Mouse (Mus musculus): ENCODE measurements at regions not wholly inside any gene's neighbourhood (a gene's known extent, or its start where the extent isn't known, plus 50 kb on each side); places are given as distances from the start of the nearest gene placed in this dataset.

DNA sequence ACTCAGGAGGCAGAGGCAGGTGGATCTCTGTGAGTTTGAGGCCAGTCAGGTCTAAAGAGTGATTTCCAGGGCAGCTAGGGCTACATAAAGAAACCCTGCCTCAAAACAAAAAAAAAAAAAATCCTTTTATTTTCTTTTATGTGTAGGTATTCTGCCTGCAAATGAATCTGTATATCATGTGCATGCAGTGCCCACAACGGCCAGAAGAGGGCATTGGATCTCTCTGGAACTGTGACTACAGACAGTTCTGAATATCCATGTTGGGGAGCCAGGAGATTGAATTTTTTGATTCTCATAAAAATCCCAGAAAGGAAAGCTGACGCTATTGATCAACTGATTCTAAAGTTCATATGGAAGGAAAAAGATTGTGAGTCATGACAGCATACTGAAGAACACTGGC lies 90.0 kb downstream of the Kbtbd8 start:
- 33% methylated on average over 2 of the region's 2 CpGs for WGBS
- Histone ChIP-seq H3K4me3 (replicated peaks; ENCODE audit: control insufficient read depth, low read depth, low read length) (no peak overlapping the region), H3K27ac (ENCODE audit: control insufficient read depth, insufficient read depth, low read depth, low read length, poor library complexity) (no peak overlapping the region), H3K4me1 (ENCODE audit: control insufficient read depth, insufficient read depth, low read length) (no peaks in the 10 kb centered on the region)
- TF ChIP-seq CTCF (IDR thresholded peaks at IDR 0.05; ENCODE audit: control insufficient read depth, insufficient read depth, low read length) (no peak), POLR2A (IDR thresholded peaks at IDR 0.05; ENCODE audit: borderline replicate concordance, control insufficient read depth, low read depth, low read length) (no peak)

DNA sequence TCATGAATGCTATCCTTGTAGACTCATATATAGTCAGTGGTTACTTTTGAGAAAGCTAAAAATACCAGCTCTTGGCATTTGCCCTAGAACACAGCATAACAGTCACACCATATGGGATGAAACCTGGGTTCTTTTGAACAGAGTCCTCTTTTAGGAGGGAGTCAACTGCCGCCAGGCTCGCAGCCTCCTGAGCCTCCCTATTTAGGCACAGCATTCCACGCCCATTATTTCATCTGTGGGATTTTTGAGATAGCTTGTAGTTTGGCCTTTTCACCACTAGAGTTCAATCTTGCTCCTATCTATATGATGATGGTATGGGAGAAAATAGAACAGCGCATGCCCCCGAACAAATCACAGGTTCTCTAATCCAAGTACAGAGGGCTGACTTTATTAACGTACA lies 100.4 kb downstream of the Kbtbd8 start:
- H3K4me3 ChIP-seq (replicated peaks; ENCODE audit: control insufficient read depth, low read depth, low read length): no peak overlapping the region
- H3K27ac ChIP-seq (ENCODE audit: control insufficient read depth, insufficient read depth, low read depth, low read length, poor library complexity): no peak overlapping the region
- TF ChIP-seq POLR2A (IDR thresholded peaks at IDR 0.05; ENCODE audit: borderline replicate concordance, control insufficient read depth, low read depth, low read length): no peak
- no peak for TF ChIP-seq CTCF (IDR thresholded peaks at IDR 0.05; ENCODE audit: control insufficient read depth, insufficient read depth, low read length)
- 54% methylated on average over 6 of the region's 6 CpGs for WGBS
- no peaks in the 10 kb centered on the region for H3K4me1 ChIP-seq (ENCODE audit: control insufficient read depth, insufficient read depth, low read length)

DNA sequence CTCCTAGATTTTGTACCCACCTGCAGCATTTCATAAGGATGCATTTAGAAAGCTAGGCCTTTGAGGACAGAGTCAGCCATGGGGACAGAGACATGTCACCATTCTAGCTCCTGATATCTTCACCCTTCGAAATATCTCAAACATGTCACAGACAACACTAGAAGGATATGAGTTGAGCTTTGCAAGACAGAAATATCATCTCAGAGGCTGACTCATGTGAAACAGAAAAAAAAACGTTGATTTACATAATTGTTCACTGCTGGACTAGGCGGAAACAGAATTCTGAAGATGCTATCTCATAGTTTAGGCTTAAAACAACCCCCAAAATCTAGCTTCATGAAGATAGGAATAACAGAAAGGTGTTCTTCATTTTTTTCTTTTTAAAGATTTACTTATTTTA lies 101.8 kb downstream of the Kbtbd8 start:
- Histone ChIP-seq H3K4me1 (ENCODE audit: control insufficient read depth, insufficient read depth, low read length) (no peaks in the 10 kb centered on the region), H3K27ac (ENCODE audit: control insufficient read depth, insufficient read depth, low read depth, low read length, poor library complexity) (no peak overlapping the region), H3K4me3 (replicated peaks; ENCODE audit: control insufficient read depth, low read depth, low read length) (no peak overlapping the region)
- TF ChIP-seq POLR2A (IDR thresholded peaks at IDR 0.05; ENCODE audit: borderline replicate concordance, control insufficient read depth, low read depth, low read length) (no peak), CTCF (IDR thresholded peaks at IDR 0.05; ENCODE audit: control insufficient read depth, insufficient read depth, low read length) (no peak)
- 49% methylated on average over 3 of the region's 3 CpGs for WGBS

DNA sequence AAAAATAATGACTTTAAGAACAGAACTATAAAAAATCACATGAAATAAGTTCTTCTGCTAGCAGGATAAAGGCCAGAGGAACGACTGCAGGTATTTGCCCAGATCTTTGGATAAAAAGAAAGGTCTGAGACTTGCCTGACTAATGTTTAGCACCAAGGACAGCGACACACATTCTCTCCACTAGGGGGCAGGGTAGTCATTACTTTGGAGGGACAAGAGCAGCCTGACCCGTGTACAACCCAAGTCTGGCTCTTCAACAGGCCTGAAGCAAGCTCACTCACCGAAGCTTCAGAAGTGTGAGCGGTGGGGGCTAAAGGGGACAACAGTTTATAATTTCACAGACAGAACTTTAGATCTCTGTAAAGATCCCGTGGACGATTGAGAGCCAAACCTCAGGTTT lies 98.4 kb upstream of the Gm10234 start:
- WGBS: 25% methylated on average over 7 of the region's 7 CpGs
- Histone ChIP-seq H3K4me3 (replicated peaks; ENCODE audit: control insufficient read depth, low read depth, low read length) (no peak overlapping the region), H3K4me1 (ENCODE audit: control insufficient read depth, insufficient read depth, low read length) (no peaks in the 10 kb centered on the region), H3K27ac (ENCODE audit: control insufficient read depth, insufficient read depth, low read depth, low read length, poor library complexity) (no peak overlapping the region)
- TF ChIP-seq POLR2A (IDR thresholded peaks at IDR 0.05; ENCODE audit: borderline replicate concordance, control insufficient read depth, low read depth, low read length) (no peak), CTCF (IDR thresholded peaks at IDR 0.05; ENCODE audit: control insufficient read depth, insufficient read depth, low read length) (peak; percentile 75)

DNA sequence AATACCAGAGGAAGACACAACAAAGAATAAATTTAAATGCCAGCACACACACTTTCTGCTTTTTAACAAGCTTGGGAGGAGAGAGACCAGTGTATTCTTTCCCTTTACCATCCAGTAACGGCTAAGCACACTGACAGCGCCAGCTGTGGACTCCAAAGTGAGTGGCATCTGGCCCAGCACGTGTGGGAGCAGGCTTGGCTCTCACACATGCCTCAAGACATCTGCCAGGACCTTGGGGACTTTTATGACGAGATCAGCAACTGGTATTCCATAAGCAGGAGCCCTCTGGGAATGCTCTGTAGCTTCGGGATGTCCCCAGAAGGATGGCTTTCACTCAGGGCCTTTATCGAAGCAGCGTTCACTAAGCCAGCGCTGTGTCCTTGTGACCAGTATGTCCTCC lies 92.0 kb upstream of the Gm10234 start:
- 70% methylated on average over 8 of the region's 8 CpGs for WGBS
- TF ChIP-seq POLR2A (IDR thresholded peaks at IDR 0.05; ENCODE audit: borderline replicate concordance, control insufficient read depth, low read depth, low read length) (no peak), CTCF (IDR thresholded peaks at IDR 0.05; ENCODE audit: control insufficient read depth, insufficient read depth, low read length) (no peak)
- Histone ChIP-seq H3K4me3 (replicated peaks; ENCODE audit: control insufficient read depth, low read depth, low read length) (no peak overlapping the region), H3K27ac (ENCODE audit: control insufficient read depth, insufficient read depth, low read depth, low read length, poor library complexity) (no peak overlapping the region), H3K4me1 (ENCODE audit: control insufficient read depth, insufficient read depth, low read length) (no peaks in the 10 kb centered on the region)

DNA sequence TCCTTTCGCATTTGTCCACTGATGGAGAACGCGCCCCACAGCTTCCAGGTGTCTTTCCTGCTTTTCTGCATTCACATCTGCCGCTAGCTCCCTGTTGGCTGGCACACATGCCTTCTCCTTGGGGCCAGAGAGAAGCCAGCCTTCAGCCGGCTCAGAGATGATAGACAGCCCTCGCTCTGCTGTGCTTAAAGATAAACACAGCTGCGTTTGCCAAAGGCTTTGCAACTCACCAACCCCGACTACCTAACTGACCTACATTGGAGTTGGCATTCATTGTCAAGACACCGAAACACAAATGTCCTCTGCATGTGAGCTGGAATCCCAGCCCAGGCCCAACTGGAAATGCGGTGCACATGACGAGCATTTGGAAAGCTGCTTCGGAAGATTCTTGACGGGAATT lies 87.2 kb upstream of the Gm10234 start:
- no peak overlapping the region for H3K4me3 ChIP-seq (replicated peaks; ENCODE audit: control insufficient read depth, low read depth, low read length)
- H3K27ac ChIP-seq (ENCODE audit: control insufficient read depth, insufficient read depth, low read depth, low read length, poor library complexity): no peak overlapping the region
- H3K4me1 ChIP-seq (ENCODE audit: control insufficient read depth, insufficient read depth, low read length): no peaks in the 10 kb centered on the region
- 80% methylated on average over 13 of the region's 13 CpGs for WGBS
- TF ChIP-seq CTCF (IDR thresholded peaks at IDR 0.05; ENCODE audit: control insufficient read depth, insufficient read depth, low read length) (no peak), POLR2A (IDR thresholded peaks at IDR 0.05; ENCODE audit: borderline replicate concordance, control insufficient read depth, low read depth, low read length) (no peak)

DNA sequence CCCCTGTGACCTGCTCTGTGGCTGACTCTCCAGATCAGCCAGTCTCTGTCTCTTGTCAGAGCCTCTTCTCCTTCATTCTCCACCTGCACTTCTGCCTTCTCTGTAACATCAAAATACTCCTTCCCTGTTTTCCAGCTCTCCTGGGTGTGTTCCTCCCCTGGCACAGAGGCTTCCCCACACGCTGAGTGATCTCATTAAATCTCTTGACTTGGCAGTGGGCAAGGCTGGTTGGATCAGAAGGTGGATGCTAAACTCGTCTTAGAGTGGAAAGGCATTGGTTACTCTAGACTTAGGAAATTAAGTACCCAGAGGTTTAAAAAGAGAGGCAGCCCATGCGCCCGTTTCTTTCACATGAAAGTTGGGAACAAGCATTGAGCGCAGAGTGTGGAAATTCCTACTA lies 78.3 kb upstream of the Gm10234 start:
- Histone ChIP-seq H3K27ac (ENCODE audit: control insufficient read depth, insufficient read depth, low read depth, low read length, poor library complexity) (no peak overlapping the region), H3K4me1 (ENCODE audit: control insufficient read depth, insufficient read depth, low read length) (no peaks in the 10 kb centered on the region), H3K4me3 (replicated peaks; ENCODE audit: control insufficient read depth, low read depth, low read length) (no peak overlapping the region)
- 69% methylated on average over 5 of the region's 5 CpGs for WGBS
- TF ChIP-seq POLR2A (IDR thresholded peaks at IDR 0.05; ENCODE audit: borderline replicate concordance, control insufficient read depth, low read depth, low read length): no peak
- no peak for TF ChIP-seq CTCF (IDR thresholded peaks at IDR 0.05; ENCODE audit: control insufficient read depth, insufficient read depth, low read length)

DNA sequence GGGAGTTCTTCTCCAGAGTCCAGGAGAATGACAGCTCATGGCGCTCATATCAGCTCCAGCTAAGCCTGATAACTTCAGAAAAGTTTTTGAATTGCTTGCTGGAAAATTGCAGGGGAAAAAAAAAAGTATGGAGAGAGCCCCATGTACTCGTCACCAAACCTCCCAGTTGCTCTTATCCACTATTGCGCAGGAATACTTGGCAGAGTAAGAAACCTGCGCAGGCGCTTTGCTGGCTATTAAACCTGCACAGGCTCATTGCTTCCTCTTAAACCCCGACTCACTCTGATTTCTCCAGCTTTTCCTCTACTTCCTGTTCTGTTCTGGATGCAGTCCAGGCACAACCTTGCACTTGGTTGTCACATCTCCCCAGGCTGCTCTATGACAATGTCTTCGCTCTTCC lies 77.0 kb upstream of the Gm10234 start:
- Histone ChIP-seq H3K4me1 (ENCODE audit: control insufficient read depth, insufficient read depth, low read length) (no peaks in the 10 kb centered on the region), H3K27ac (ENCODE audit: control insufficient read depth, insufficient read depth, low read depth, low read length, poor library complexity) (no peak overlapping the region), H3K4me3 (replicated peaks; ENCODE audit: control insufficient read depth, low read depth, low read length) (no peak overlapping the region)
- WGBS: 69% methylated on average over 7 of the region's 7 CpGs
- TF ChIP-seq CTCF (IDR thresholded peaks at IDR 0.05; ENCODE audit: control insufficient read depth, insufficient read depth, low read length) (no peak), POLR2A (IDR thresholded peaks at IDR 0.05; ENCODE audit: borderline replicate concordance, control insufficient read depth, low read depth, low read length) (no peak)

DNA sequence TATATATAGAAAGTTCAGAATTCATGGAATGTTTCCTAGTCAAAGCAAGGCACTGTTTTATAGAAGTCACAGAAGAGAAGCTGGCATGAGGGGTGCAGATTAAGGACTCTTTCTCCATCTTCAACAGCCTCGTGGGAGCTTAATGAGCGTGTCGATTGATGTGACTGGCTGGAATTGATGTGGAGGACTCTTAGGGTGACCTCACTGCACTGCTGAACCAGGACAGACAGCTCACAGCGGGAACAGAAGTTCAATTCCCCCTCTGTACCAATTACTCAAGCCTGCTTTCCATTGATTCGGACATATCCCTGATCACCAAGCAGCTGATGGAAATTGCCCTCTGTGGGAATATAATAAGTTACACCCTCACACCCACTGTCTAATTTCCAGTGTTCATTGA lies 65.6 kb upstream of the Gm10234 start:
- WGBS: 66% methylated on average over 5 of the region's 5 CpGs

More for the DNA sequence above, 65.6 kb upstream of the Gm10234 start:
- H3K27ac ChIP-seq (ENCODE audit: control insufficient read depth, insufficient read depth, low read depth, low read length, poor library complexity): no peak overlapping the region
- TF ChIP-seq CTCF (IDR thresholded peaks at IDR 0.05; ENCODE audit: control insufficient read depth, insufficient read depth, low read length): no peak
- no peak for TF ChIP-seq POLR2A (IDR thresholded peaks at IDR 0.05; ENCODE audit: borderline replicate concordance, control insufficient read depth, low read depth, low read length)
- H3K4me1 ChIP-seq (ENCODE audit: control insufficient read depth, insufficient read depth, low read length): no peaks in the 10 kb centered on the region
- H3K4me3 ChIP-seq (replicated peaks; ENCODE audit: control insufficient read depth, low read depth, low read length): no peak overlapping the region

All from bone marrow, adult 2 months (tissue).